Mouse (Mus musculus): ENCODE measurements around the gene Rpl14.

DNA sequence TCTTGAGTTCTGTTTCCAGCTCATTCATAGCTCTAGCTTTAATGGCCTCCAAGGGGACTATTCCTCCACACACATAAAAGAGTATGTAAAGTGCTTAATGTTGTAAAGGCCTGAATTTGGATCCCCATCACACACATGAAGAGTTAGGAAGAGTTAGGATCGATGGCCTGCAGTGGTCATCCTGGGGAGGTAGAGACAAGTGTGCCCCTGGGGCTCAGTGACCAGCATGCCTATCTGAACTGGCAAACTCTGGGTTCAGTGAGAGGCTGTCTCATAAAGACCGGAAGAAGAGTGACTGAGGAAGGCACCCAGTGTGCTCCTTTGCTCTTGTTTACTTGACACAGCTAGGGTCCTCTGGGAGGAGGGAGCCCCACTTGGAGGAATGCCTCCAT is 914 bp upstream of the Rpl14 start:
- TF ChIP-seq CTCF (IDR thresholded peaks at IDR 0.05; ENCODE audit: control insufficient read depth, insufficient read depth, insufficient replicate concordance, low read depth, low read length) (no peak), POLR2A (IDR thresholded peaks at IDR 0.05; ENCODE audit: control insufficient read depth, low read depth, low read length) (no peak)
